Mouse (Mus musculus) cerebellum, postnatal 10 days (tissue): ENCODE results near the gene Obsl1.
A peak's percentile ranks its signal among the peaks of the same experiment; 100 is the strongest.

Experiments
- DNase-seq, 2 experiments: peaks; one replicate each; pipeline ENCODE4 v3.0.0; 2021; ENCODE audit warnings: mixed read lengths in 2 of 2

Obsl1 gene

DNA sequence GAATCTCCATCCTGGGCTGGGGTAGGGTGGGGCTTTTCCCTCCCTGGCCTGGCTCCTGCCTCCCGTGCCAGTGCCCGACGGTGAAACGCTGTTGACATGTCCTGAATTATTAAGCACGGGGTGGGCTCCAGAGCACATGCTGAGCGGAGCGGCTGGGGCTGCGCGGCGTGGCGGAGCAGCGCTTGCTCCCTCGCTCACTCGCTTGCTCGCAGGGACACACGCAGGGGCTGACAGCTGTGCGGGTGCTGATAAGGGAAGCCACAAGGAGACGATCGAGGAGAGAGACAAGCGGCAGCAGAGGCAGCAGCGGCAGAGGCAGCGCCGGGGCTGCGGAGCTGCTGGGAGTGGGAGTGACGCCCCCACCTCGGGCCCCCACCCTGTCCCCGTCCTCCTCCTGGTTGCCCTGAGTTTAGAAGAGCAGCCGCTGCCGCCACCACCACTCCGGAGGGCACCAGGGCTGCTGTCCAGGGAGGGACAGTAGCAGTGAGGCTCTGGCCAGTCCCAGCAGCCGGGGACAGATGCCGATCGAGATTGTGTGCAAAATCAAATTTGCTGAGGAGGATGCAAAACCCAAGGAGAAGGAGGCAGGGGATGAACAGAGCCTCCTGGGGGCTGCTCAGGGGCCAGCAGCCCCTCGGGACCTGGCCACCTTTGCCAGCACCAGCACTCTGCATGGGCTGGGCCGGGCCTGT, 55.8 kb downstream of the Obsl1 start, which contains the start of gene Asic4:
Gene Asic4, plus strand, starts transcription at position 123 of the 692 bp plus-strand sequence.
- DNase-seq, result peak in 1 of 2 experiments; percentile 24

DNA sequence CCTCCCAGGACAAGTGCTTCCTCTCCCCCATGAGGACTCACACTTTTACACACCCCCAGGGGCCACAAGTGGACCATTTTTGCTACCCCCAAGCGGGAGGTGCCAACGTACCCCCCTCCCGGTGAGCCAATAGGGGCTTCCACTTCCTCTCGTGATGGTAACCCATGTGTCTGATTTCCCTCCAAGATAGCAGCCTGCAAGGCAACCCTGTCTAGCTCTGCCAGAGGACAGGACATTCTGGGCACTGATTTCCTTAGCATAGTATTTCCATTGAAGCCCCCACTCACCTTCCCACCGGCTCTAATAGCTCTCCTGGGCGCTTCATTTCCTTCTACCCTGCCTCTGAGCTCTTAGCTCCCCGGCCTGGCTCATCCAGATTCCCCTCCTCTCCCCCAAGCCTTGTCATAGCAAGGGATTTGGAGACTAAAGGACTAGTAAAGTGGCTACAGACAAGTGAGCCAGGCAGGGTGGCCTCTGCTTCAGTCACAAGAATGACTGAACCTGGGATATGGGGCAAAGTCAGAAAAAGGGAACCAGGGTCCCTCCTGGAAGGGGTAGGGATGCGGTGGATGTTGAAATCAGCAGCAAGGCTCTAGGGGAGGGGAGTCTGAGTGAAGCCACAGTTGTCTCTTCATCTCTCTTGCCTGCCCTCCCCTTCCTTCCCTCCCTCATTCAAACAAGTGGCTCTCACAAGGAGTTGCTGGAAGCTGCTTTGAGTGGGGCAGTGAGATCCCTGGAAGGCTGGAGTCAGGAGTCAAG, 56.7 kb downstream of the Obsl1 start:
- DNase-seq, result no peak

DNA sequence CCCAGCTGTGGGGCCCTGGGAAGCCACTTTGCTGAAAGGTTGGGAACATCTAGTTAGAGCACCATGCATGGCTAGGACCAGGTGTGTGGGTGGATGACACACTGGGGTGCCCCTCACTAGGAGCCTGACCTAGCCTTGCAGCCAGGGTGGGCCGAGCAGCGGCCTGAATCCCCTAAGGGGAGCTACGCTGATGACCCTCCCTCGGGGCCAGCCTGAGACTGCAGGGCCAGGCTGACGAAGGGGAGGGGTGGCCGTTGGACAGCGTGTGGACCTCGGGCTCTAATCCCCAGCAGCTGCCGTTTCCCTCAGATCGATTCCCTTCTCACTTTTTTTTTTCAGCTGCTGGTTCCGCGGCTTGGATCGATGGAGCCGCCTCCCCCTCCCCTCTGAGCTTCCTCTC, 57.3 kb downstream of the Obsl1 start:
- peak in 1 of 2 experiments; percentile 16 for DNase-seq

DNA sequence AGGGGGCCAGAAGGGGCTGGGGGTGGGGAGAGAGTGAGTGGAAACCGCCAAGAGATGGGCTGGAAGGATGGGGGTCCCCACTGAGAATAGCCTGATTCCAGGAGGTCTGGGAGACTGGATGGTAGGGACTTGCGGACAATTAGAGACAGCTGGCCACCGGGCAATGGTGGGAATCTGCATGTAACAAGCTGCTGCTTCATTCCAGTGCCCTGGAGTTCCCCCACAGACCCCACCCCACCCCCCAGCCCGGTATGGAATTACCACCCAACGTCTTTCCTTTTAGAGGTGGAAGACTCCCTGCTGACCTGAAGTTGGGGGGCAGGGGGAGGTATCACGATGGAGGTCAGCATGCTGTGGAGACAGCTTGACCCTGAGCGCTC, 58.2 kb downstream of the Obsl1 start:
- peak in 1 of 2 experiments; percentile 17 for DNase-seq

DNA sequence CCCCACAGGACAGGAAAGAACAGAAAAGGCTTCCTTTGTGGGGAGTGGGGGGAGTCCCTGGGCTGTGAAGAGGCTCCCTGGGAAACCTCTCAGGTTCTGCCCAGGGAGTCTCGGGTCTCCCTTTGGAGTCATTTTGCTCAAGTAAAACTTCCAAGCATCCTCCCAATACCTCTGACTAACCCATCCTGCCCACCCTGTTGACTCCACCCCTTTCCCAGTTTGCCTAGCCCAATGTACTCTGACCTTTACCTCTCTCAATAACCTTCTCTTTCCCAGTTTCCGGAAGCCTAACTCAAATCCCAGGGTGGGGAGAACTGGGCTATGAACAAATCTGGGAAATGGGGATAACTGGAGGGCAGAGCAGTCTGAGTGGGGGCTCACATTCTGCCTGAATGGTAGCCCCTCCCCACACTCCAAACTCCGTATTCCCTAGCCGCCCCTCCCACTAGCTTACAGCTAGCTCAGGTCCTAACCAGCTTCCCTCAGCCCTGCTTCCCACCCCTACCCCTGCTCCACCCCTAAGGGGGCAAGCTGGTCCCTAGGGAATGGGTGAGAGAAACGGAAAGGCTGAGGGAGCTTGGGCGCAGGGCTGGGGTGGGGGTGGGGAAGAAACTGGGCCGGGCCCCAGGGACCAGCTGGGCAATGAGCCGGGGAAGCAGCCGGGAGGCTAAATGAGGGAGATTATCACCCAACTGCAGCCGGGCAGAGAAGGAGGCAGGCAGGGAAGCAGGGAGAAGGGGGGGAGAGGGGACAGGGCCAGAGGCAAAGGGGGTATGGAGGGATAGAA, 58.8 kb downstream of the Obsl1 start:
- DNase-seq, result peak; percentile 44 to 58

DNA sequence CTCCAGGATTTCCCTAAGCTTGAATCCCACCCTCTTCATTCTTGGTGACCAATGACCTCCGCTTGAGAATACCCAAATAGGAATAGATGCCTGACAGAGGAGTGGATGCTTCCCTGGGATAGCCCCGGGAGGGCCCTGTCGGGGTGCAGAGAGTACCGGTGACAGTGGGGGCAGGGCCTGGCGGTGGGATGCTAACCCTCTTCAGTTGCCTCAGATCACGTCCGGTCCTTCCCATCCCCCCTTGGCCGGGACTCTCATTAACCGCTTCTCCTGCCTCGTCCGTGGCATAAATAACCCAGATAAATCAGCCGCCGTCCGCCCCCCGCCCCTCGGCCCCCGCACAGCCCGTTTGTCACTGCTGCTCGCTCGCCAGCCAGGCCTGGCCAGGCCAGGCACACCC, 59.6 kb downstream of the Obsl1 start:
- peak; percentile 38 to 48 for DNase-seq

DNA sequence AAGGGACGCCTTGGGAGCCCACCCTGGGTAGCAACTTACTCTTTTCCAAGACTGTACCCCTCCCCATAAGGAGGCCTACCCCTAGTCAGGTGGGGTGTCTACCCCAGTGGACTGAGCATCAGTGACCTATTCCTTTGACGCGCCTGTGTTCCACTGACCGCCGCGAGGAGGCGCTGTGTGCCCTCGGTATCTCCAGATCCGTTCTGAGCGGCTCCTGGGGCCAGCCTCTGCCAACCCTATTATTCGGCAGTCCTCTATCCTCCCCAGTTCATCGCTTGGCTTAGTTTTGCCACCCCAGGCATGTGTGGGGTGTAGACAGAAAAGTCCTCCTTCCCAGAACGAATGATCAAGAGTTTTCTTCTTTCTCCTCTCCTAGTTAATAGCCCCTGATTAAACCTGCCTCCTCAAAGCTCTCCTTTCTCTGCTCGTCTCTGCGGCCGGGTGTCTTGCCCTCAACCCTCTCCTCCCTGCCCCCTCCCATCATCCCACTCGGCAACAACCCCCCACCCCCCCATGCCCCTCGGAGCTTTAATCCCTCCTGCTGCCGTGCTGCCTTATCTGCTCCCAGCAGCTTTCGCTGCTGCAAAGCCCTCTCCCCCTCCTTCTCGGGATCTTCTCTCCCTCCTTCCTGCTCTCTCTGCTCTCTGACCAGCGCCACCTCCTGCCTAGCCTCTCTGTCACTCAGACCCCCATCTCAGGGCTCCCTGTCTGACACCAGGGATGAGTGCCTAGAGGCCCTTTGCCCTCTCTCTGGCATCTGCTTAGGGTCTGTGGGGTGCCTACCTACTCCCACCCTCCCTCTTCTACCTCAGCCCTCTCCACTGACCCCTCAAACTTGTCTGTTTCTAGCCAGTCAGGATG, 60.3 kb downstream of the Obsl1 start:
- DNase-seq, result peak; percentile 86 to 93

DNA sequence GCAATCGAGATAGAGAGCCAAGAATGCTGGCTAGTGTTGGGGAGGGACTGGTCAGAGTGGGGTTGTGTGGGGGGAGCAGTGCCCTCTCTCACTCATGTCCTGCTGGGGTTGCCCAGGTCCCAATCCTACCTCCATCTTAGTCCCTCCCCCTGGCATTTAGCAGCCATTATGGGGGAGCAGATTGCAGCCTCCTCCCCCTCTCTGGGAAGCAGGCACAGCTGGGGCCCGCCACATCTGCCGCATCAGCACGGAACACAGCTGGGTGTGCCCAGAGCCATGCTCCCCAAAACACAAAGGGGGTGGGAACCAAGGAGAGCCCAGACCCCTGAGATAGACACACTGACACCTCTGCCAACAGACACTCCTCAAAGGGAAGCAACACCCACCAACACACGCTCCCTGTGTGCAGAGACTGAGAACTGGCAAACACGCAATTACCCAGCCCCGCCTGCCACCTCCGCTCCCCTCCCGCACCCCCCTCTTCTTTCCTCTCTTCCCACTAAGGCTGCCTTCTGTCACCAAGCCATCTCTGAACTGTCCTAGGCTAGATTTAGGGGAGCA, 61.0 kb downstream of the Obsl1 start:
- peak; percentile 55 to 61 for DNase-seq

DNA sequence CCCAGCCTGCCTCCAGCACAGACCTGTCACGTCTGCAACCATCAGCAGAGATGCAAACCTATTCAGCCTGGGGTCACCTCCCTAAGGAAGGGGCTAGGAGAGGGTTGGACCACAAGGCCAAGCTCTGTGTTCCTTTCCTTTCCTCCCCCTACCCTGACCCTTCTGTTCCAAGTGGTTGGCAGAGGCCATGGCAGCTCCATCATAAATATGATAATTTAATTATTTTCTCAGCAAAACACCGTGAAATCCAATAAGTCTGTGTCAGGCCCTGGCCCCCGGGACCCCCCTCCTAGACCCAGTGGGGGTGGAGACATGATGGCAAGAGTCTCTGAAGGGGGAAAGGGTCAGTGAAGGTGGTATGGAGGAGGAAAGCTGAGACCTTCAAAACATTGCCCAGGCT, 62.0 kb downstream of the Obsl1 start:
- DNase-seq, result peak; percentile 57 to 63

DNA sequence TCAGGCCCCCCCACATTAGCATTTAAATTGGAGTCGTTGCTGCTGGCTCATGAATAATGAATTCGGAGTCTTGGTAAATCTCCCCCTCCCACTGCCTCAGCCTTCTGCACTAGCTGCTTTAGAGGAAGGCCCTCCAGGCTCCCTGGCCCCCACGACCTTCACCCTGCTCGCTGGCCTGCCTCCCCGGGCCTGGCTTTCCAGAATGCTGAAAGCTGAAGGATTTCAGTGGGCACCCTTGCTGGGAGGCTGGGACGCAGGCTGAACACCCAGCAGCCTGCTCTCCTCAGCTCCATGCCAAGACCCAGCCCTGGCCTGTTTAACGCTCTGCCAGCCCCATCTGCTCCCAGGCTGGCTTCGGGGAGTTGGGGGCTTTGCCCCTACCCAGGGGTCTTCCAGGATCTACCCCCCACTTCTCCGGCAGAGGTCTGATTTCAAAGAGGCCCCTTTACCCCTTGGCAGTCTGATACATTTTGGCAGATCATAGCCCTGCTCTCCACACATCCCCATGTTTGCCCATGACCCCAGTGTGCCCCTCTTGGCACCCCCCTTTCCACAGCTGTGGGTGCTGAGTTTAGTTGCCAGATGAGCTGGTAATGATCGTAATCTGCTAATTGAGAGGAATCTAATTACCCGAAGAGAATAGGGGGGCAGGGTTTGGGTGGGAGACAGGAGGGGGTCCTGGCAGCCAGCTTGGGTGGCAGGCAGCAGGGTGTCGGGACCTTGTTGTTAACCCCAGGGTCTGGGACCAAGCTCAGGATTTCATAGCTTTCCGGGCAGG, 62.8 kb downstream of the Obsl1 start:
- DNase-seq, result peak; percentile 80 to 89

DNA sequence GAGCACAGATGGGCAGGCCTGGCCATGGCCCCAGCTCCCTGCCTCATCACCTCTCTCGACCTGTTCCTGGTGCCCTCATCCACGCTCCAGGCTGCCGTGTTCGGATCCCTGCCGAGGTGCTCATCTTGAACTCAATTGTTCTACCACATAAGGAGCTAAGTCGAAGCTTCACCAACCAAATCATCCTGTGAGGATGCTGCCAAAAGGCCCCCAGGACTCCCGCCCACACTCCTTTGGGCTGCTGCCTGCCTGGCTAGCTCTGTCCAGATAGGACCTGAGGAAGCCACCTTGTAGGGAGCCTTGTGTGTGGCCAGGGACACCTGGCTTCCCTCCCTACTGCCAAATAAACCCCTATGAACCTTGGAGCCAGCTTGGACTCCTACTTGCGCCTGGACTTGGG, 63.4 kb downstream of the Obsl1 start:
- peak; percentile 80 to 86 for DNase-seq

DNA sequence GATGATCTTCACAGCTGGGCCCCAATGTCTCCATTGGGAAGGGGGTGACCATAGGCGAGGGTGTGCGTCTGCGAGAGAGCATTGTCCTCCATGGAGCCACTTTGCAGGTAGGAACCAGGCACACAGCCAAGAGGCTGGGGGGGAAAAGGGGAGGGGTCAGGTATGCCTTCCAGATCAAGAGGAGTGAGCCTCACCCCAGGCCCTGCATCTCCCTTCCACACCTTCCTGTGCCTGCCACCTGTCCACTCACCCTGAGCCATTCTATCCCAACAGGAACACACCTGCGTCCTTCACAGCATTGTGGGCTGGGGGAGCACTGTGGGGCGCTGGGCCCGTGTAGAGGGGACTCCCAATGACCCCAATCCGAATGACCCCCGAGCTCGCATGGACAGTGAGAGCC, 64.1 kb downstream of the Obsl1 start:
- DNase-seq, result peak; percentile 57 to 64

DNA sequence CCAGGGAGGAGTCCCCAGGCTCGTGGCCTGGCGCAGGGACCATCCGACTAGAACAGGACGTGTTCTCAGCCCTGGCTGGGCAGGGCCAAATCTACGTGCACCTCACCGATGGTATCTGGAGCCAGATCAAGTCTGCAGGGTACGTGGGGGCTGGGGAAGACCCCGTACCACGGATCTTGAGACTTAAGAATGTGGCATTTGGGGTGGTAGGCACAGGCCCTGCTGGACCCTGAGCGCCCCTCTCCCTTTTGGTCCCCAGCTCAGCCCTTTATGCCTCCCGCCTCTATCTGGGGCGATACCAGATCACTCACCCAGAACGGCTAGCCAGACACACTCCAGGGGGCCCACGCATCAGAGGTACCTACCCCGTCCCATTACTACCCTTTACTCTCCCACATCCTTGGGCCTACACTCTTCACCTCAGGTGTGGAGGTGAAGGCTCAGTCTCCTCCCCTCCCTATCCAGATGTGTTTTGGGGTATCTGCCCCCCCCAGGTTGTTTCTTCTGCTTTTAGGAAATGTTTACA, 64.7 kb downstream of the Obsl1 start:
- DNase-seq, result peak; percentile 48 to 52

DNA sequence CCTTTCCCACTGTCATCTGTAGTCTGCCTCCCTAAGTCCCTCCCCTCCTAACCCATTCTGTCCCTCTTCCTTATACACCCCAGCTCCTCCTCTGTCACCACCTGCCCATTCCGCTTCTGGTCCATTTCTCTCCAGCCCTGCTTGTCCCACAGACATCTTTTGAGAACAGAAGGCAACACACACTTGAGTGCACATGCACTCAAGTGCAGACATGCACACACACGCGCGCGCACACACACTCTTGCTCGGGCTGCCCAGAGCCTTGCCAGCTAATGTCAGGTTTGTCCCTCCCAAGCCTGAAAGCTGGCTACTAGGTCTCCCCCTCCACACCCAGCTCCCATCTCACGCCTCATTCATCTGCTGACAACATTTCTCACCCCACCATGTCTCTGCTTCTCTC, 65.6 kb downstream of the Obsl1 start:
- DNase-seq, result peak; percentile 75 to 77

DNA sequence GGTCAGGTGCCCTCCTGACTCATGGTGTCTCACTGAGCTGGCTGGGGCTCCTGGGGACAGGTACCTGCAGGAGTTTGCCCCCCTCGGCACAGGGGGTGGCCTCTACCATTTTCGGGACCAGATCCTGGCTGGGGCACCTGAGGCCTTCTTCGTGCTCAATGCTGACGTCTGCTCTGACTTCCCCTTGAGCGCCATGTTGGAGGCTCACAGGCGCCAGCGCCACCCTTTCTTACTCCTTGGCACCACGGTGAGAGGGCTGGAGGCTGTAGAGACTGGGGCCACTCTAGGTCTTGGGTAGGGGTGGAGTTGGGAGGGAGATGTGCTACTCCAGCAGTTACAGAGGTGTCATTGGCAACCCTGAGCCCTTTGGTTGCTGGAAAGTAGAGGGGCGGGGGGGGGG, 67.5 kb downstream of the Obsl1 start:
- peak in 1 of 2 experiments; percentile 21 for DNase-seq

DNA sequence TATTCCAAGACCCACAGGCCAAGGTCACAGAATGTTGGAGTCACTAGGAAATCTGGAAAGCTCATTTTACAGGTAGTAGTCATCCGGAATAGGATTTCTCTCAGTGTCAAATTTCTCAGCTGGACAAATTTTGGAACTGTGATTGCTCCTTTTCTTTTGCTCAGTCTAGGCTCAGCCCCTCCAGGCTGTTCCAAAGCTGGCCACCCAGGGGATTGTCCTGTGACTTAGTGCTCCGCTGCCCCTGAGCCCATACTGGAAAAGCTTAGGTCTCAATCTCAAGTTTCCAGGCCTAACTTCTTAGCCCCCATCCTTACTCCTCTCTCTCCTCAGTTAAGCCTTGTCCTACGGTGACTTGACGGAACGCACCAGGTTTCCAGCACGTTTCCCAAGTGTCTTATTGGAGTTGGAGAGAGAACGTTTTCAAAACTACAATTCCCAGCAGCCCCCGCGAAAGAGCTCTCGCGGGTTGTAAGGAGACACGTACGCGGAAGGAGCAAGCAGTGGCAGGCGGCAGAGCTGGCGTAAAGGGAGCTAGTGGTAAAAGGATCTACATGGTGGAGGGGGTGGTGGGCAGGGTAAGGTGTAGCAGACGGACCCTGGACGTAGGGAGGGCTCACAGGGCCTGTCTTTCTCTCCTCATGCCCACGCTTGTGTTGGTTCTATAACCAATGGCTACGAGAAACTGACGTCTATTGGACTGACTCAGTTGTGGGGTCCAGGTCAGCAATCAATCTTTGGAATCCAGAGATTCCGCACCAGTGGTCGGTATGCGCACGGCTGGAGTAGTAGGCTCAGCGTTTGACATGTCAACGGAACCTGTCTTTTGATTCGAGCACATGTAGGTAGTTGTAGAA, 70.5 kb downstream of the Obsl1 start, which contains the start of gene Gmppa:
Gene Gmppa, plus strand, starts transcription at position 456 of the 854 bp plus-strand sequence.
- DNase-seq, result peak; percentile 86 to 89
